Mouse (Mus musculus): ENCODE data around the gene Pla1a.
"Not testable (repeated sequence)": the region's sequence is repeated elsewhere in the genome, so short reads cannot be mapped to it uniquely, and the experiment has no call there.

The Pla1a gene

DNA sequence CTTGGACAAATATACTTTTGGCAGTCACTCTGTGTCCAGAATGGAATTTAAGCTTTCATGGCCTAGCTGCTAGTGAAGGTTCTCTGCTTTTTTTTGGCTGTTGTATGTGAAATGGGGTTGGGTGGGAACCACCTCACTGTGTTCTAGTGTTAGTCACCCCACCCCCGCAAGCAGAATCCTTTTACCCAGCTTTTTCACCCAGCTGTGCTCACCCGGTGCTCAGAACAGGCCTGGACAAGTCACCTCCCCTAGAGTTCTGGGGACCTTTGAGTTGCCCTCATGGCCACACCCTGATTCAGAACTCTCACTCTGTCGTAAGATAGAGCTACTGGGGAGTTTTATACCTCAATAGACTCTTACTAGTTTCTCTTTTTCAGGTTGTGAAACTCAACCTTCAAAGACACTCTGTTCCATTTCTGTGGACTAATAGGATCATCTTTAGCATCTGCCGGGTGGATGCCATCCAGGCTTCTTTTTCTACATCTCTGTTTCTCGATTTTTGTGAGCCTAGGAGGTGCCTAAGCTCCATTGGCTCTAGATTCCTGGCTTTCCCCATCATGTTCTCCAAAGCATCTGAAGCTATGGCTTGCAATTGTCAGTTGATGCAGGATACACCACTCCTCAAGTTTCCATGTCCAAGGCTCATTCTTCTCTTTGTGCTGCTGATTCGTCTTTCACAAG lies 25.8 kb upstream of the Pla1a start:
- no peak for DNase-seq (ENCODE audit: low spot score in 2 of 2)

DNA sequence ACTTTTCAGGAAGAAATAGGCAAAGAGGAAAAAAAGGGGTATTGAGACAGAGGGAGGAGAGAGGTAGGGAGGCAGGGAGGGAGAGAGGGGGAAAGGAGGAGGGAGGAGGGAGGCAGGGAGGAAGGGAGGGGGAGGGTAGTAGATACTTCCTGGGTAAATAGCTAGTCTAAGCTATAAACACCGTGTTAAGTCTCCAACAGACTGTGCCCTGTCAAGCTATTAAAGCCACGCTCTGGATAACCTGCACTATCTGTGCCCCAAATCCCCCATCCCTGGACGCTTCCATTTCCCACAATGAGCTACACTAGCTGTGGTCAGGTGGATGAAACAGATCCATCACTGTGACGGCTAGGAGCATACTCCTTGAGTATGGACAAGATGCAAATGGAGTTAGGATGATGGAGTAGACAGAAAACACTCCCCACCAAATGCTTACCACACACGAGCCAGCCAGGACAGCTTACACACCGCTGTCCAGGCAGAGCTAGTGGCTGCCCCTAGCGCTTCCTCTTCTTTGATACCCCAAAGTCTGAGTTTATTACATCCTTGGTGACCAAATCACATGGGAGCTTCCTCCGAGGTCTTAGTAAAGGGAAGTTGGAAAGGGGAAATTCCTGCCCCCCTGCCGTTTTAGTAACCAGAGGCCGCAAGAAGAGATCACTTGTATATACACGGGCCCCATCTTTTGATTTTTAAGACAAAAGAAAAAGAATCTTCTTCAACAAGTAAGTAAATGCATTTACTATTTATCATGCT lies 24.0 kb upstream of the Pla1a start:
- no peak for DNase-seq (ENCODE audit: low spot score in 2 of 2)

DNA sequence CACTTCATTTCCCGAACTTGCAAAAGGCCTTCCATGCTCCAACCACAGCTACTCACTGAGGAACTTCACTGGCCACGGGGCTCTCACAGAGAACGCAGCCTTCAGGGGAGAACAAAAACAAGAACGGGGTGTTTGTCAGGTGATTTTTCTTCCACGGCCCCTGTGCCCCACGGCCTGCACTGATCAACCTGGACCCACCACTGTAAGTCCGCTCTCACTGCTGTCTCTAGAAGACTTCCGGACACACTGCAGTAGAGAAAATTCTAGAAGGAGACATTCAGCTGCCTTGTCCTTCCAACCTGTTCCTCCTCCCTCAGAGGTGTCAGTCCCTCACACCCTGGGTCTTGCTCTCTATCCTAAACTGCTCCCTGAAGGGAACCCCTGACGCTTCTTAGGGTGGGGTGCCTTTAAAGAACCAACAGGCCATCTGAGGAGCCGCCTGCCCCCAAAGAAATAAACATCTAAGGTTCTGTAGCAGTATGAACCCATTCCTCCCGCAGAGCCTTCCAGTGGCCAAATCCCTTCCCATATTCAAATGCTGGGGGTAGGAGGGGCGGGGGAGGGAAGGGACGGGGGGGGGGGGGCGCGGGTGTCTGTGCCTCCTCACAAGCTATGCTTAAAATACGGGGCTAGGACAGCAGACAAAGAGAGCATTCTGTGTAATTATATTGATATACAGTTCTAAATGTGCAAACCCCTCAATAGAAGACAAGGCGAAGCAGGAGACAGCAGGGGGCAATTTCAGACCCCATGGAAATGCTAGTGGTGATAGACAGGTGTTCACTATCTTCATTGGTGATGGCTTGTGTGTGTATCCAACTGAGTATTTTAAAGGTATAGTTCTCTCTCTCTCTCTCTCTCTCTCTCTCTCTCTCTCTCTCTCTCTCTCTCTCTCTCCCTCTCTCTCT lies 22.8 kb upstream of the Pla1a start, which contains the start of gene Cd80:
Gene Cd80, plus strand, starts transcription at position 51 of the 908 bp plus-strand sequence.
- no peak for DNase-seq (ENCODE audit: low spot score in 2 of 2)

DNA sequence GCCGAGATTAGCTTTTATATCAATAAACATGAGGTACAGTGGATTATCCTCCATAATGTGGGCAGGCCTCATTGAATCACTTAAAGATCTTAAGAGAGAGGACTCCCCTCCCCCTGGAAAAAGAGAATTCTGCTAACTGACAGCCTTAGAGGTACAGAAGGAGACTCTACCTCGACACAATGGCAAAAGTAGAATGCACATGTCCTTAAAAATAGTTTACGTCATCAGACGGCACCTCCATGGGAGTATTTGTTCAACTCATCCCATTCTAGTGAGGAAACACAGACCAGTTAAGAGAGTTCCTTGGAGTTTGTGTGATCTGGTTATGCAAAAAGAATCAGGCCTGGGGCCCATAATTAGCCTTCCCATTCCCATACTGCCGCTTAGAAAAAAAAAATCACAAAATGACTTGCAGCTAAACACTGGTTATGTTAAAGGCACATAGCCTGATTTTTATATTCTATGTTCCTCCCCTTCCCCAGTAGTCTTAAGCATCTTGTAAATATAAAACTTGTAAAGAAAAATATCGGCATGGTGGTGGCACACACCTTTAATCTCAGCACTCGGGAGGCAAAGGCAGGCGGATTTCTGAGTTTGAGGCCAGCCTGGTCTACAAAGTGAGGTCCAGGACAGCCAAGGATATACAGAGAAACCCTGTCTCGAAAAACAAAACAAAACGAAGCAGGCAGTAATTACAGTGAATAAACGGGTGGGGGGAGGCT lies 21.7 kb upstream of the Pla1a start:
- no peak for DNase-seq (ENCODE audit: low spot score in 2 of 2)

DNA sequence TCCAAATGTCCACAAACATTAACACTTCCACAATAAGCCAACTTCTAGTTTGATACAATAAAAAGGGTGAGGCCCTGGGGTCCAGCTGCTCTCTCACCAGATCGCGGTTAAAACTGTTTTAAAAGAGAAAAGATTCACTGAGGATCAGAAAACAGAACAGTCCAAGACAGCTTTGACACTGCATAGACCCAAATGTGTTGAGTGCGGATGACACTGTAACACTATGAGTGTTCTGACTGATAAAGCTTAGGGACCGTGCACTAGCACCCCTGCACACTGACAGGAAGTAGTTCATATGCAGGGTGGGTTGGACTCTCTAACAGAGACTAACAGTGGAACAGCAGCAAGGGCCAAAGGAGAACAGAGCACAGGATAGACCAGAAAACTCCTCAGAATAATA lies 21.0 kb upstream of the Pla1a start:
- no peak for DNase-seq (ENCODE audit: low spot score in 2 of 2)

DNA sequence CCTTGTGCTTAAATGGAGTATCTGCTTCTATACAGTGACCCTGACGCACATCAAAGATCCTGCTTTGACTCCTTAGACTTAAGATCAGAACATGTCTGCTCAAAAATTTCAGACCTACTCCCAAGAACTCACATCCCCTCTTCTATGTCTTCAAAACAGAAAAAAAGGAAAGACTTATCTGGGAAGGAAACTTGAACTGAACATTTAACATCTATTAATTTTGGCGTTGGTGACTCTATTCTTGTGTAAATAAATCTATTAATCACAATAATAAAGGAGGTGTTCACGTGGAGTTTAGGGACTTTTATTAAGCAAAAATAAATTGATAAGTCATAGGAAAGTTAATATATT lies 20.2 kb upstream of the Pla1a start:
- DNase-seq (ENCODE audit: low spot score in 2 of 2), result no peak

DNA sequence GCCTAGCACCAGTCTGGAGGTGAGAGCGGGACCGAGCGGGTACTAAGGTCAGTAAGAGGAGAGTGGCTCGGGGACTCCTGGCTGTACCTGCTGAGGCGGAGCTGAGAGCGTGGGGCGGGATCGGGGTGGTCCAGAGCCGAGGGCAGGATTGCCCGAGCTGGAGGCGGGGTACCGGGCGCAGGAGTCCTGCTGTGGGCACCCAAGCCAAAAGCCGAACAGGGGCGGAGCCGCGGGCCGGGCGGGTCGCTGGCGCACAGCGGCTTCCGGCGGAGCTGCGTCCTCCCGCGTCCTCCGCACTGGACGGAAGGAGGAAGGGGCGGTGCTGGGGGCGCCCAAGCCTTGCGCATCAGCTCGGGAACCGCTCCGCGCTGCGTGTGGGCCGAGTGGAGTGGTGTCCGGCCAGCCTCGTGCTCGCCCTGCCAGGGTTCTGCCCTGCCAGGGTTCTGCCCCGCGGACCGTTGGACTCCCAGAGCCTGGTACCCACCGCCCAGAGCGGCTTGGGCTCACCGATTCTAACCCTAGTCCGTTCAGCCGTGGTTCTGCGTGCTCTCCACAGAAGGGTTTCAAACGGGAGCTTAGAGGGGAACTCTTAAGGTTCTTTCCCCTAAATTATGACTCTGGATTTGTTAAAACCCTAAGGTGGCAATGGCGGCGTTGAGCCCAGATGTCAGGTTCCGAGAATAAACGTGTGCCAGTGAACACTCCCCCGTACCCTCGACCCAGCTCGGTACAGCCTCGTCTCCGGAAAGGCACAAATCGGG lies 19.7 kb upstream of the Pla1a start, which contains the start of gene Adprh:
Gene Adprh, minus strand, starts transcription at position 262 of the 761 bp plus-strand sequence.
- peak; percentile 79 to 84 for DNase-seq (ENCODE audit: low spot score in 2 of 2)

DNA sequence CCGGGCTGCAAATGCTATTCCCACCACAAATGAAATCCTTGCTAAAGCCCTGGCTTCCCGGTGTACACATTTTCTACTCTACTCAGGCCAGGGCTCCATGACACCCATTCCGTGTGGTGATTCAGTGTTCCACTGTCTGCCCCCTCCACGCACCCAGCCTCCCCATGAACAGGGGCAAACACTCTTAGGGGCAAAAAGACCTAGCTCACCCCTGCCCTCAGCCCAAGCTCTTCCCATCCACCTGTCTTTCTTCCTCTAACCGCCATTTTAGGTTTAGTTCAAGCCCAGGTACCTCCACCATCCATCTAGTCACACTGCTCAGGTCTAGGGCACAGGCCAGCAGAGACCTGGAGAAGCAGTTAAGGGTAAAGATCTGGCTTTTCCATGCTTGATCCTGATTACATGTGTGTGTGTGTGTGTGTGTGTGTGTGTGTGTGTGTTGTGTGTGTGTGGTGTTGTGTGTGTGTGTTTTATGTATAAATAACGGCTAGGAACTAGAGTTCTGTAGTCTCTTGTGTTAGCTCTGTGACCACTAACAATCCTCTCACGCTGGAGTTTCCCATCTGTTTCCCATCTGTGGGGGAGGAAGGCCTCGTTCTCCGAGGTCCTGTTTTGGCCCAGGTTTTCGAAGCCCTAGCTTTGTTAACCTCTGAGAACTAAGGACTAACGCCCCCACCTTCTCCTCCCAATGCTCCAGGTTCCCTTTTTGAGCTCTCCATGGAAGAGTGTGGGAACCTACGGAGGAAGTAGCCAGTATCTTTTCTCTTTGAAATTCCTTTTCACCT lies 18.7 kb upstream of the Pla1a start:
- no peak for DNase-seq (ENCODE audit: low spot score in 2 of 2)

DNA sequence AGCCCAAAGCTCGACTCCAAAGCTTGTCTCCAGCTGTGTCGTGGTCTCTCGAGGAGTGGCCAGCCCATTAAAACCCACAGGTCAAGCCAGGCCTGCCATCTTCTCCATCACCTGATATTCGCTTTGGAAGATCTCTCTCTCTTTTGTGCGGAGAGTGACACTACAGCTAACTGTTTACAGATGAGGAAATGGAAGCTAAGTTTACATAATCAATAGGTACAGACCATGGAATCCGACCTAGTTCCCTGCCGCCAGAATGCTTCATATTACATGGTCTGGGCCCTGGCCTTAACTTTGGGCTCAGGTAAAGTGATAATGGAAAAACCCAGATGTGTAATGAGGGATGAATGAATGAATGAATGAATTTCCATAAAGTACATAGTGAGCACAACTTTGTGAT lies 17.8 kb upstream of the Pla1a start:
- no peak for DNase-seq (ENCODE audit: low spot score in 2 of 2)

DNA sequence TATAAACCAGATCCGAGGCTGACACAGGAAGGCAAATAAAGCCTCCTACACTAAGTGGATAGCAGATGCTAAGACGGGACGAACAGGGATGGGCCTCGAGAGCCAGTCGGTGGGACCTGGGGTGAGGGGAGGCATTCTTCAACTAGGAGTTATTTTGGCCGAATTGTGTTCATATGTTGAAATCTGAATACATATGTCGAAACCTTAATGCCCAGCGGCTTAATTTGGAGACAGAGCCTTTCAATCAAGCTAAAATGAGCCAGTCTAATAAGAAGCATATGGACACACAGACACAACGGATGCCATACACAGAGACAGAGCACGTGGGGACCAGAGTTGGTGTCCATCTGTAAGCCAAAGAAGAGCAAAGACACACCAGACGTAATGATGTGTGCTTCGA lies 15.5 kb upstream of the Pla1a start:
- no peak for DNase-seq (ENCODE audit: low spot score in 2 of 2)

DNA sequence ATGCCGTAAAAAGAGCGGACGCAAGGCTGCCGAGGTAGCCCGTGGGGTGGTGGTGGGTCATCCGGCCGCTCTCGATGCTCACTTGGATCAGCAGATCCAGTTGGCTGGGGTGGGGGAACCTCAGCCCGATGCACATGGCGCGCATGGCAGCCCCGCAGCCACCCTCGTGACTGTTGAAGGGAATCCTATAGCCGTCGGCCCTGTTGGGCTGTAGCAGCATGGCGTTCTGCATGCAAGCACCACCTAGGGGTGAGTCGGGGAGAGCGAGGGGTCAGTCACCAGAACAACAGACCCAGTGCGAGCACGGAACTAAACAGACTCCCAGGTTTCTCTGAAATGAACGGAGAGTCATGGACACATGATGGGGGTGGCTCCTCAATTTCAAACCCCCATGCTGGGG lies 14.4 kb upstream of the Pla1a start:
- DNase-seq (ENCODE audit: low spot score in 2 of 2), result no peak

DNA sequence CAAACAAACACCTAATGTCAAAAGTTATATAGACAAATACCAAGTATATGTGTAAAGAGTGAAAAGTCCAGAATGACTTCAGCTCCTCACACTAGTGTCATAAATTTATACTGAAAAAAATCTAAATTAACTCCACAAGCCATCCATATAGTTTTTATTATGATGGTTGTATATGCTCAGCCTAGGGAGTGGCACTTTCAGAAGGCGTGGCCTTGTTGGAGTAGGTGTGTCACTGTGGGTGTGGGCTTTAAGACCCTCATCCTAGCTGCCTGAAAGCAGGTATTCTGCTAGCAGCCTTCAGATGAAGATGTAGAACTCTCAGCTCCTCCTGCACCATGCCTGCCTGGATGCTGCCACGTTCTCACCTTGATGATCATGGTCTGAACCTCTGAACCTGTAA lies 13.2 kb upstream of the Pla1a start:
- not testable (repeated sequence) for DNase-seq (ENCODE audit: low spot score in 2 of 2)

DNA sequence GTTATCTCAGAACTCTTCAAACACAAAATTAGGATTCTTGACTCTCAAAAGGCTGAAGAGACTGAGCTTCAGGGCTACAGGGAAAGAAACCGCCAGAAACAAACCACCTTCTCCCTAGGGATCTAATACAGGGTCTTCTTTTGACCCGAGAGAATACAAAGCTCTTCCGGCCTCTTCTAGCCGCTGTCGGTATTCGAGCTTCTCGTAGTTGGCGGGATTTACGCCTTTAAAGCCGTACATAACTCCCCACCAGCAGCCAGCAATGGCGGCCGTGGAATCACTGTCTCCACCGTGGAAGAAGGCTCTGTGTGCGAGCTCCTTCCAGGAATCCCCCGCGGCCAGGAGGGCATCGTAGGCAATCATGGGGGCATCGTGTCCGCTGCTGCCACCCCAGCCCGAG lies 12.6 kb upstream of the Pla1a start:
- no peak for DNase-seq (ENCODE audit: low spot score in 2 of 2)

DNA sequence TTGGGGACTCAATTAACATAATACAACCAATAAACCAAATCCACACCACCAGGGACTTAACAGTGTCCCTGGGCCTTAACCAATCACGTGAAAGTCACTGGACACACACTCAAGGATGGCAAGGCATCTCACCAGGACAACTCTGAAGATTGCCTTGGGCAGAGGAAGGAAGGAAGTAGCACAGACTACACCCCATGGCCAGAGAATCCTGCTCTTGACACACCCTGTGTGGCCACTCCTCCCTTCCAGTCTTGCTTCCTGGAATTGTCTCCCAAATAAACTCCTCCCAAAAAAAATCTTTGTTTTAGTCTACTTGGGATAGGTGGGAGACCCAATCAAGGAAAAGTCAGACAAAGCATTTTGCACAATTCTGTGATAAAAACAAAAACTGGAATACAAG lies 12.1 kb upstream of the Pla1a start:
- DNase-seq (ENCODE audit: low spot score in 2 of 2), result no peak

DNA sequence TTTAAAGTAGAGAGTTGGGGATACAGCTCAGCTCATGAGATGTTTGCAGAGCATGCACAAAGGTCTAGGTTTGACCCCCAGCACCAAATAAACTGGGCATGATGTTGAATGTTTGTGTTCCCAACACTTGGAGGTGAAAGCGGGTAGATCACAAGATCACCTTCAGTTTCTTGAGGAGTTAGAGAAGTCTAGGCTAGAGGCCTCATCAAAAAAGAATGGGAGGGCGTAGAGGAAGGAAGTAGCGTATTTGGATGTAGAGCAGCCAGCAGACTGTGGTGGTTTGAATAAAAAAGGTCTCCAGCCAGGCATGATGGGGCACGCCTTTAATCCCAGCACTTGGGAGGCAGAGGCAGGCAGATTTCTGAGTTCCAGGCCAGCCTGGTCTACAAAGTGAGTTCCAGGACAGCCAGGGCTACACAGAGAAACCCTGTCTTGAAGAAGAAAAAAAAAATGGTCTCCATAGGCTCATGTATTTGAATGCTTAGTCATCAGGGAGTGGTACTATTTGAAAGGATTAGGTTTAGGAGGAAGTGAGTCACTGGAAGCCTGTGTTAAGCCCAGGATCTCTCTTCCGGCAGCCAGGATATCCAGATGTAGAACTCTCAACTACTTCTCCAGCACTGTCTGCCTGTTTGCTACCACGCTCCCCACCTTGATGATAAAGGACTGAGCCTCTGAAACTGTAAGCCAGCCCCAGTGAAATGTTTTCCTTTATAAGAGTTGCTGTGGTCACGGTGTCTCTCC lies 10.9 kb upstream of the Pla1a start:
- DNase-seq (ENCODE audit: low spot score in 2 of 2), result no peak

DNA sequence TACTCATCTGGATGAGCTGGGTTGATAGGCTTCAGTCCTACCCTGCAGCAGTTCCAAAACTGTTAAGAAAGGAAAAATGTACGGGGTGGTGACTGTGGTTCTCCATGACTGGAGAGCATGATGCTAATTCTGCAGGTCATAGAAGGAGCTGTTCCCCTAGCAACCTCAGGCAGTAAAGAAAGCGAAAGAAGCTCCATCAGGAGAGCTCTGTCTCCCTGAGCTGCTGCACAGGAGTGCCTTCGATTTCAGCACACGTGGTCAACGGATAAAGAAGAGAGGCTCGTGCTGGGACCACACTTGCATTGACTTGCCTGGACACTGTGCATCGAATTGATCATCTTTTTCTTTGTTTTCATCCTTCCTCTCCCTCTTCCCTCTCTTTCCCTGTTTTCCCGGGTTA lies 9.3 kb upstream of the Pla1a start:
- DNase-seq (ENCODE audit: low spot score in 2 of 2), result no peak

DNA sequence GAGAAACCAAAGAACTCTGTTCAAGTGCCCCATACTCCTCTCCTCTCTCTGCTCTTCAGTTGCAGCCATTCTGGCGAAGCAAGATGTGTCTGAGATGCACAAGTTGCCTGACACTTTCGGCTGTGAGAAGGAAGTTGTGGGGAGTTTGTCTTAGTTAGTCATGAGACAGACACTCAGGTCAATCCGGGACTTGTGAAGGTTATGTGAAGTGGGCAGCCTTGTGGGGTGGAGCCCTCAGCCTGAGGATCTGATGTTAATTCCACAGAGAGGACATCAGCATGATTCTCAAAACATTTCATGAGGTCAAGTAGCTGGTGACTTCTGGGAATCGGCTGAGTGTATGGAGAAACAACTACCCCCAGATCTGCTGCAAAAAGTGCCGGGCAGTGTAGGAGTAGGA lies 8.7 kb upstream of the Pla1a start:
- no peak for DNase-seq (ENCODE audit: low spot score in 2 of 2)

DNA sequence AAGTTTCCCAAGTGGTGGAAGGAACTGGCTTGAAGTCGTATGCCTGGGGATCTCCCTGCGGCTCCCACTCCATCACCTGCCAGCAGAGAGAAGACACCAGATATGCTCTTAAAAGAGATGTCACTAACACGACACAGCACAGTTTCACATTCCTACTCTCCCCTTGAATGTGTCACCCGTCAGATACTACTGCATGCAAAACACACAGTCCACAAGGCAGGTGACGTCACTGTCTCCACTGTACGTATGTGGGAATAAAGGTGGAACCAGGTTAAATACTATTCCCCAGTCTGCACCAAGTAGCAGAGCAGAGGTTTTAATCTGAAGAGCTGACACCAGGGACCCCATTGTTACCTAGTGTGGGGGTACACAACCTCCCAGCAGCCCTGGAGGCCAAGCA lies 7.5 kb upstream of the Pla1a start:
- no peak for DNase-seq (ENCODE audit: low spot score in 2 of 2)

DNA sequence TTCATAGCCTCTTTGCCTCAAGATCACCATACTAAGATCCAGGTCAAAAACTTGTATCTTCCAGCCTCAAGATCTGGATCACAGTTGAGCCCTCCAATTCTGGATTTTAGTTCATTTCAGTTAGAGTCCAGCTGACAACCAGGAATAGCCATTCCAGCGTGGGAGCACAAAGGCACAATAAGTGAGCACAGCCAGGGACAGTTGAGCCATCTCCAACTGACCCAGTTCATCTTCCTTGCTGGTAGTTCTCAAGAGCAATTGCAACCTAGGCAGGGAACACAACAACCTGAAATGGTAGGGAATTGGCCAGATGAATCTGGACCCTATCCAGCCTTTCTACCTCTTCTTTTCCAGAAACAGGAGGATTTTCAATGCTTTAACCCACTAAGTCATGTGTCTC lies 6.2 kb upstream of the Pla1a start:
- no peak for DNase-seq (ENCODE audit: low spot score in 2 of 2)

Data from frontal cortex, postnatal 25 days (tissue).